Mouse (Mus musculus) hindbrain, postnatal 0 days (tissue): Measurements from ENCODE around the gene Zdhhc14. TPM values are rescaled to one million over a fixed set of nuclear protein-coding genes. Genes with fewer than 3 reads are reported as not detected.

Source experiments
- ATAC-seq: fragments of 200-750 bp; cut with Nextera tagmentation; 2 replicates; pipeline ENCODE4 v1.8.0; 2017; ENCODE audit warnings: mild to moderate bottlenecking, moderate TSS enrichment, moderate library complexity
- DNase-seq: peaks from one replicate; pipeline ENCODE4 v3.0.0-alpha.2; 2015; ENCODE audit warnings: low spot score
- H3K27ac ChIP-seq: fragments of 300-500 bp; sonication (generic); 2 replicates; pipeline ENCODE4 v1.5.1; 2014; ENCODE audit warnings: mild to moderate bottlenecking
- H3K27me3 ChIP-seq: fragments of 300-500 bp; sonication (generic); 2 replicates; pipeline ENCODE4 v1.6.1; 2014; ENCODE audit warnings: low read length, mixed read lengths; ENCODE audit not compliant: insufficient read depth
- H3K36me3 ChIP-seq: fragments of 300-500 bp; sonication (generic); 2 replicates; pipeline ENCODE4 v1.6.1; 2014; ENCODE audit warnings: low read length, mixed read lengths; ENCODE audit not compliant: insufficient read depth
- H3K4me1 ChIP-seq: fragments of 300-500 bp; sonication (generic); 2 replicates; pipeline ENCODE4 v1.6.1; 2014; ENCODE audit warnings: antibody characterized with exemption, low read length, mixed read lengths; ENCODE audit not compliant: insufficient read depth
- H3K4me2 ChIP-seq: fragments of 300-500 bp; sonication (generic); 2 replicates; pipeline ENCODE4 v1.6.1; 2014; ENCODE audit warnings: low read depth, mild to moderate bottlenecking, low read length, moderate library complexity, mixed read lengths
- H3K4me3 ChIP-seq: fragments of 300-500 bp; sonication (generic); 2 replicates; pipeline ENCODE4 v1.5.1; 2014; ENCODE audit warnings: low read length
- H3K9ac ChIP-seq: fragments of 300-500 bp; sonication (generic); replicated peaks from 2 replicates; pipeline ENCODE4 v1.6.1; 2014; ENCODE audit warnings: mild to moderate bottlenecking, low read length, moderate library complexity, mixed read lengths
- H3K9me3 ChIP-seq: fragments of 300-500 bp; sonication (generic); 2 replicates; pipeline ENCODE4 v1.6.1; 2016; ENCODE audit warnings: low read length, mixed read lengths
- CTCF ChIP-seq: IDR thresholded peaks from 2 replicates; pipeline ENCODE4 v1.5.1; 2016; ENCODE audit warnings: antibody characterized with exemption, control low read depth, low read depth
- WGBS: fragments of 180-500 bp; shearing (Covaris S2); extraction: QIAGEN DNeasy Blood & Tissue Kit; methylation state at CpG from one replicate; pipeline ENCODE4 v1.1.7; 2014; 5-methylcytosine and 5-hydroxymethylcytosine counted together
- polyA plus RNA-seq: library from polyadenylated mRNA; unstranded; fragments of >200 nt; fragmentation: Nextera tagmentation; extraction: Ambion mirVana; gene quantifications from 2 replicates; pipeline ENCODE4 v1.2.1, GENCODE M21; 2015
- total RNA-seq: library from RNA; depleted of rRNA; stranded (reverse); fragments of >200 nt; gene quantifications from 2 replicates; pipeline ENCODE4 v1.2.3, GENCODE M21; 2014

Zdhhc14 gene
- total and polyA plus RNA-seq, 2 experiments from 2014 or later: 9.7 to 20.5 TPM

- peaks cover 3% of the 10 kb centered on the region; the same call in 1 of the 2 replicates for H3K4me1 ChIP-seq
- H3K4me2 ChIP-seq: no peak overlapping the region
Observed at GRCm38 (mm10) chr17:5747539-5748500, 255.5 kb downstream of the Zdhhc14 start.

GRCm38 (mm10) chr17:5748501-5748894, 256.1 kb downstream of the Zdhhc14 start:
- H3K9ac ChIP-seq: no peak overlapping the region
- TF ChIP-seq CTCF: peak; percentile 70
- H3K36me3 ChIP-seq: no peaks in the 10 kb centered on the region
- no peak overlapping the region for H3K4me3 ChIP-seq
- peak; percentile 78 for DNase-seq
- no peak overlapping the region for H3K4me2 ChIP-seq
- no peaks in the 10 kb centered on the region for H3K9me3 ChIP-seq
- 8% methylated on average over 4 of the region's 4 CpGs for WGBS
- no peaks in the 10 kb centered on the region for H3K27me3 ChIP-seq
- no peak overlapping the region for H3K27ac ChIP-seq
- ATAC-seq: no peak
- H3K4me1 ChIP-seq: peaks cover 6% of the 10 kb centered on the region; the same call in 1 of the 2 replicates

More at GRCm38 (mm10) chr17:5747539-5748500, 255.5 kb downstream of the Zdhhc14 start:
- TF ChIP-seq CTCF: no peak
- Histone ChIP-seq H3K9me3 (no peaks in the 10 kb centered on the region), H3K36me3 (no peaks in the 10 kb centered on the region), H3K9ac (no peak overlapping the region), H3K27me3 (no peaks in the 10 kb centered on the region), H3K4me3 (no peak overlapping the region), H3K27ac (no peak overlapping the region)
- 82% methylated on average over 16 of the region's 16 CpGs for WGBS
- no peak for ATAC-seq
- DNase-seq: no peak

GRCm38 (mm10) chr17:5750278-5750677, 257.9 kb downstream of the Zdhhc14 start:
- 76% methylated on average over 4 of the region's 4 CpGs for WGBS
- H3K4me2 ChIP-seq: no peak overlapping the region
- H3K9ac ChIP-seq: no peak overlapping the region
- no peak for DNase-seq
- no peak for ATAC-seq
- H3K27me3 ChIP-seq: no peaks in the 10 kb centered on the region
- H3K9me3 ChIP-seq: no peaks in the 10 kb centered on the region
- H3K4me1 ChIP-seq: peaks cover 7% of the 10 kb centered on the region; the same call in 1 of the 2 replicates
- no peak overlapping the region for H3K27ac ChIP-seq
- H3K4me3 ChIP-seq: no peak overlapping the region
- H3K36me3 ChIP-seq: no peaks in the 10 kb centered on the region
- TF ChIP-seq CTCF: no peak

- TF ChIP-seq CTCF: no peak
- 70% methylated on average over 3 of the region's 3 CpGs for WGBS
- H3K4me3 ChIP-seq: no peak overlapping the region
- H3K27ac ChIP-seq: no peak overlapping the region
- H3K27me3 ChIP-seq: no peaks in the 10 kb centered on the region
- H3K4me2 ChIP-seq: no peak overlapping the region
- peaks cover 7% of the 10 kb centered on the region; the same call in 1 of the 2 replicates for H3K4me1 ChIP-seq
- no peak overlapping the region for H3K9ac ChIP-seq
- no peak for ATAC-seq
- peak; percentile 35 for DNase-seq
- H3K36me3 ChIP-seq: no peaks in the 10 kb centered on the region
- no peaks in the 10 kb centered on the region for H3K9me3 ChIP-seq
Observed at GRCm38 (mm10) chr17:5751066-5751465, 258.7 kb downstream of the Zdhhc14 start.

GRCm38 (mm10) chr17:5752322-5752715, 260.0 kb downstream of the Zdhhc14 start:
- WGBS: 28% methylated on average over 2 of the region's 2 CpGs
- 0 out of 2 replicates have a peak overlapping the region, but pooled peaks have one; percentile 20 for H3K27ac ChIP-seq
- no peaks in the 10 kb centered on the region for H3K9me3 ChIP-seq
- H3K27me3 ChIP-seq: no peaks in the 10 kb centered on the region
- 0 out of 2 replicates have a peak overlapping the region, but pooled peaks have one; percentile 40 for H3K9ac ChIP-seq
- no peaks in the 10 kb centered on the region for H3K36me3 ChIP-seq
- TF ChIP-seq CTCF: peak; percentile 24
- H3K4me3 ChIP-seq: peak overlapping the region; percentile 36; the same call in 1 of the 2 replicates
- peak; percentile 22; the same call in 1 of the 2 replicates for ATAC-seq
- H3K4me2 ChIP-seq: peak overlapping the region; percentile 66
- DNase-seq: no peak
- peaks cover 7% of the 10 kb centered on the region; the same call in 1 of the 2 replicates for H3K4me1 ChIP-seq

- Histone ChIP-seq H3K27ac (0 out of 2 replicates have a peak overlapping the region, but pooled peaks have one; percentile 20), H3K9me3 (no peaks in the 10 kb centered on the region), H3K9ac (0 out of 2 replicates have a peak overlapping the region, but pooled peaks have one; percentile 40), H3K4me3 (peak overlapping the region; percentile 36), H3K4me1 (peaks cover 7% of the 10 kb centered on the region; the same call in 1 of the 2 replicates), H3K27me3 (no peaks in the 10 kb centered on the region), H3K36me3 (no peaks in the 10 kb centered on the region), H3K4me2 (peak overlapping the region; percentile 66)
- peak; percentile 95 for TF ChIP-seq CTCF
- 10% methylated on average over 29 of the region's 29 CpGs for WGBS
- peak; percentile 83 for ATAC-seq
- DNase-seq: peak; percentile 89
Observed at GRCm38 (mm10) chr17:5752716-5753585, 260.6 kb downstream of the Zdhhc14 start.
